Mouse (Mus musculus) ZHBTc4 (cell line): Measurements from ENCODE around the gene Chtf18.
A peak's percentile ranks its signal among the peaks of the same experiment; 100 is the strongest.

Experiments used
- DNase-seq: peaks from one replicate; pipeline ENCODE4 v3.0.0-alpha.2; 2011; ENCODE audit warnings: low read depth, low spot score

The Chtf18 gene

DNA sequence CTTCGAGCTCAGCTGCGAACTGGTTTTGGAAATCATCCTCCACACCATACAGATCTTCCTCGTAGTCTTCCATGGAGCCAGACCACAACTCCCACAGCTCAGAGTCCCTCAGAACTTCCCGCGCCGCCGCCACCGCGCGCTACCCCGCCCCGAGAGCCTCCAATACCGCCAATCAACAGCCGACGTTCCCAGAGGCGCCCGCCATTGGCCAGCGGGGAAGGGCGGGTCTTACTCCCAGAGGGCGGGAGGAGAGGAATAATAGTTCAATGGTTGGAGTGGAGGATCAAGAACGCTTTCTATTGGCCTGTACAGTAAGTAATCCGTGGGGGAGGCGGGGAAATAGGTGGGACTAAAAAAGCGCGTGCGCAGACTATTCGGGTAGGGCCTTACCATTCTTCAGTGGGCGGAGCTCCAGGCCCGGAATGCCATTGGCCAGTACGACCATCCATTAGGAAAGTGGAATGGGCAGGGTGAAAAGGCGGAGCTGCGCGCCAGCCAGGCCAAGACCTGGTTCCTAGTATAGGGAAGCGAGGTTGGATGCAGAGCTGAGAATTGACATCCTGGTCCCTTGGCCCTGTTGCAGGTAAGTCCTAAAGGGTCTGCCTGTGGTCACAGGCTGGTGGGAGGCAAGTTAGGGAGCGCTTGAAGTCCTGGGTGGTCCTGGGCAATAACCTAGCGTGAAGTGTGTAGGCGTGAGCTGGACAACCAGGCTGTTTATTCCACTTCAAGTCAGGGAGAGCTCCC, at the start of gene Chtf18, which contains the start of gene Rpusd1:
TSS of gene Chtf18 (minus strand) at position 155 of the 744 bp plus-strand sequence.
TSS of gene Rpusd1 (plus strand) at position 406 of the 744 bp plus-strand sequence.
- DNase-seq: peak; percentile 100

DNA sequence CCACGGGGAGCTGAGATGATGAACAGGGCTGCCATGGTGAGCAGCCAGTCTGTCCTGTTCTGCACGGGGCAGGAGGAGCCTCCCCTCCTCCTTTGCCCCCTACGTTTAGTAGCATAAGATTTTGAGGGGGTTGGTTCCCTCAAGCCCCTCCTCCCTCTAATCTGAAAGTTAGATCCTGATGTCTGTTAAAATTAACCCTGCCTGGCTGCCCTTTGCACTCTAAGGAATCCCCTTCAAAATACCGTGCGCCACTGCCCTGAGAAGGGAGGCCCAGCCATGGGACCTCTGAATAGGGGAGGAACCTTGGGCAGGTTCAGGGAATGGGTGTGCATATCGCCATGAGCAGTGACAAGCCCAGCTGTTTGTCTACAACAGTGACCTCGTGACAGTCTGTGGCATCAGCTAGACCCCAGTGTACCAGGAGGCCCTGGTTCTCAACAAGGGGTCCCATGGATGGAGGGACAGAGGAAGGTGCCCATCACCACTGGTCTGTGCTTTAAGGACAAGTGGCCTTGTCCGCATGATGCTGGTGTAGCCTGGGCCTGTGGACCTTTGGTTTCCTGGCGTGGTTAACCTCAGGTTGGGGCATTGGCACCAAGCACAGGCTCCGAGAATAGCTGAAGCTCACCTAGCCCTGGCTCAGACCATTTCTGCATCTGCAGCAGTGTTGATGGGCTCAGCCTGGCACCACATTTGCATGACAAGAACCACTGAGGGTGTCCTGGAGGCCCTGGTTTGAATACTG, 48.3 kb upstream of the Chtf18 start:
- no peak for DNase-seq

DNA sequence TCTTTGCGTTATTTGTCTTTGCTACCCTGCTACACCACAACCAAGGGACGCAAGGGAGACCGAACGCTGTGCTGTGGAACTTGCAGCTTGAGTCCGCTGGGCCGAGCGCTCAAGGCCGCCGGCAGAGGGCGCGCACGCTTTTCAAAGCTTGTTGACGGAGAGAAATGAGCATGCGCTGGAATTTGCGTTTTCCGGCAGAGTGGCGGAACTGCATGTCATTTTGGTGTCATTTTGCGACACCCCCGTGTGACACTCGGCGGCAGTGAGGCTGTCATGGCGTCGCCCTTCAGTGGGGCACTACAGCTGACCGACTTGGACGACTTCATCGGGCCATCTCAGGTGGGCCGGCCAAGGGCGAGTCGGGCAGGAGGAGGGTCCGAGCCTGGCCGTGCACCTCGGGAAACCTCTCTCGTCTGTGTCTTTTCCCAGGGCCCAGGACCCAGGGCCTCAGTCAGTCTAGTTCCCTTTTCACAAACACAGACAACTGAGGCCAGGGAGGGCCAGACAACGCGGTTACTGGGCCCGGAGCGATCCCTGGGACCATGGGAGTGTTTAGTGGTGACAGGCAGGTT, 46.4 kb upstream of the Chtf18 start, which contains the start of gene Narfl:
TSS of gene Narfl (plus strand) at position 228 of the 572 bp plus-strand sequence.
- DNase-seq: peak; percentile 99

DNA sequence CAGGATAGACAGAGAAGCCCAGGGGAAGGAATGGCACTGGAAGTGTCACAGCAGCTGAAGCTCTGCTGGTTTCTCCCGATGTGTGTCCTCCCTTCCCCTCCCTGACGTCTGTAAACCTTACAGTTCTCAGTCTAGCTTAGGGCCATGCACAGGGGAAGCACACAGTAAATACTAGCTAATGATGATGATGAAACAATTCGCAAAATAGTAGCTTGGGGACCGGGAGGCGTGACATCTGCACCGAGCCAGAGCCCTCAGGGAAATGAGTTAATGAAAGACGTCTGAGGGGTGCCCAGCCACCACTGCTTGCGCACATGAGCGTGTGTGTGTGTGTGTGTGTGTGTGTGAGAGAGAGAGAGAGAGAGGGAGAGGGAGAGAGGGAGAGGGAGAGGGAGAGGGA, 42.1 kb upstream of the Chtf18 start:
- no peak for DNase-seq

DNA sequence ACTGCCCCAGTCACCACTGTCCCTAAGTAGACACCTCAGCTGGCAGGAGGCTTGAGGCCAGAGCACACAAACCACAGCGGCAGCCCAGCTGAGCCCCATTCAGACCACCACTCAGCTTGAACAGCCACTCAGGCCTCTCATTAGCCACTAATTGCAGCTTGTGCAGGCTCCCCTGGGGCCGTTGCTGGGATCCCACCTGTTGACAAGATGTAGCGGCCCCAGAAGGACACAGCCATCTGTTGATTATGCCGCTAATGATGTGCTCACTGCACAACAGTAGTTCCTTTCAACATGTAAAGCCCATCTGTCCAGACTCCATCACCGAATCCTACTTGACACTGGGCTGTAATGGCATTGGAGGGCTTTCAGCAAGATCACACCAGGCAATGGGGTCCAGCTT, 38.7 kb upstream of the Chtf18 start:
- DNase-seq: no peak

DNA sequence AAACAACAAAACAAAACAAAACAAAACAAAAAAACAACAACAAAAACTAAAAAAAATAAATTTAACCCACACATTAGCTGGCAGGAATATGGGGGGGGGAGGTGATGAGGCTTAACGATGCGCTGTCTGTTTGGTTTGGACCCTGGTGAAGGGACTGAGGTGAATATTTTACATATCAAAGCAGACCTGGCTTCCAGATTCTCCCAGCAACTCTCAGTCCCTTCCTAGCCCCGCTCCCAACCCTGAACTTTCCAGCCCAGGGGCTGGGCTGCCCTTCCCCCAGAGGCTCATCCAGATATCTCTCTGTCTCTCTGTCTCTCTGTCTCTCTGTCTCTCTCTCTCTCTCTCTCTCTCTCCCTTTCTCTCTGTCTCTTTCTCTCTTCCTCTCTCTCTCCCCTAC, 35.4 kb upstream of the Chtf18 start:
- DNase-seq: peak; percentile 54

DNA sequence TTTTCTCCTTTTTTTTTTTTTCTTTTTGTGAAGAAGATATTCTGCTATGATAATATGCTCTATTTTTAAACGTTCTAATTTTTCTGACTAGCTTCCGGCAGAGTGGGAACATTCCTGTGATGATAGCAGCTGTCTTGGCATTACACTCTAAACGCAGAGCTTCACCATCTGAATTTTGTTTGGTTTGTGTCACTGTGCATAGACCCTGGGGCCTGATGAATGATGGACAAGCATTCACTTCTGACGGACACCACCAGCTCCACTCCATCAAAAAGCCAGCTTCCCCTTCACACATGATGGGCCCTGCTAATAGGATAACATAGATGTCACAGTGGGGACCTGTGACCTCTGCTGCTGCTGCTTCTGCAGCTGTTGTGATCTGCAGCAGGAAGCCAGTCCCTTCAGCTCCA, 34.3 kb upstream of the Chtf18 start:
- DNase-seq: no peak

DNA sequence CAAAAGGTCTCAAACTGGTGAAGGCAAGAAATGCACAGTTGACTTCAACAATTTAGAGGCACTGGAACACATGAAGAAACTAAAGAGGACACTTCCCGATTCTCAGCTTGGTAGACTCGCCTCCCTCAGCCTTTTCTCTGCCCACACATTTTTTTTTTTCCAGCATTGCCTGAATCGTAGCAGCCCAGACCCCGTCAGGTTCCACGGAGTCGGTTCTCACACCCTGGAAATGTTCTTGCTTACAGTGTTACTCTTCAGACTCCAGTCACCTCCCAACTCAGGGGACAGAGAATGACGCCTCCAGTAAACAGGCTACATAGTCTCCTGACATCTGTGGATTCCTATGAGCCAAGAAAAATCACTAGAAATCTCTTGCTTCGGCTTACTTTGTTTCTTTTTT, 32.9 kb upstream of the Chtf18 start:
- DNase-seq: no peak

DNA sequence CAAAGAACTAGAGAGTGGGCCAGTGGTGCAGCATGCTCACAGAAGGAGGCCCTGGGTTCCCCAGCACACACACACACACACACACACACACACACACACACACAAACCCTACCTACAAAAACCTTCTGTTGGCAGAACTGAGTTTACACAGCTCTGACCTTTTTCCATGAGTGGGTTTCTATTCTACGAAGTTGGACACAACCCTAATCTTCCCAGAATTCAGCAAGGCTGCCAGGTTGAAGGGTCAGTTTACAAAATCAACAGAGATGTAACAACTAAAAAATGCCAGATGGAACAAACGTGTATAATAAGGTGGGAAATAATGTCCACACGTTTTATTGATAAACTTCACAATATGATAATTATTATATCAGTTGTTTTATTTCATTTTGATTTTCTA, 30.5 kb upstream of the Chtf18 start:
- DNase-seq: no peak

DNA sequence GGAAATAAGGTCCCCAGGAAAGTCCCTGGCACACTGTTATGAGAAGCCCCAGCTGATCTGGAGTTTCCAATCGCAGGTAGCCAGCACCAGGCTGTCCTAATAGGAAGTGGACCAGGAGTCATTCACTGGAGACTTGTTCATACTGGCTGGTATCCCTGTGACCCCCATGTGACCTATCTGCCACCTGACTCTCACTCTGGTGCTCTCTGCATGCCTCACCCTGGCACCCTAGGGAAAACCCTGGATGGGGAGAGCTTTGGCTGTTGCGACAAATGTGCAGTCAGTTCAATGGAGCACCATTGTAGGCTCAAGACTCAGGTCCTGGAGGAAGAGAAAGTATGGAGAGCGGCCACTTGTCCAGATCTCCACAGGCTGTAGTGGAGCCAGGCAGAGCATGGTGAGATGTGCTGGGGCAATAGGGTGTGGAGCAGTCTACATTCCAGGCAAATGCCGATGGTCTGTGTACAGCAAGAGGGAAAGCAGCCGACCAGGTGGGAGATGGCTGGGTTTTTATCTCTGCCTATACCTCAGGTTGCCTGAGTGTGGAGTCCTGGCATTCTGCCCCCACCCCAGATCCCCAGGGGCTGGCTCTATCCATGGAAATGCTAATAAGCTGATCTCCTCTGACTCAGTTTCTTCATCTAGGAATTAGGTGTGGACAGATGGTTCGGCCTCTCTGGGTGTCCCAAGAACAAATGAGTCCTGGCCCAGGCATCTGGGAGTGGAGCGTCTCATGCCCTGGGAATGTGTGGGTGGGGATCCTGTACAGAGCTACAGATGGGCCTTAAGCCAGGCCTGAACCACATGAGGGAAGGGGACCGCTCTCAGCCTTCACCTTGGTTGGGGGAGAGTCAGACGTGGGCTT, 29.4 kb upstream of the Chtf18 start:
- DNase-seq: peak; percentile 93

DNA sequence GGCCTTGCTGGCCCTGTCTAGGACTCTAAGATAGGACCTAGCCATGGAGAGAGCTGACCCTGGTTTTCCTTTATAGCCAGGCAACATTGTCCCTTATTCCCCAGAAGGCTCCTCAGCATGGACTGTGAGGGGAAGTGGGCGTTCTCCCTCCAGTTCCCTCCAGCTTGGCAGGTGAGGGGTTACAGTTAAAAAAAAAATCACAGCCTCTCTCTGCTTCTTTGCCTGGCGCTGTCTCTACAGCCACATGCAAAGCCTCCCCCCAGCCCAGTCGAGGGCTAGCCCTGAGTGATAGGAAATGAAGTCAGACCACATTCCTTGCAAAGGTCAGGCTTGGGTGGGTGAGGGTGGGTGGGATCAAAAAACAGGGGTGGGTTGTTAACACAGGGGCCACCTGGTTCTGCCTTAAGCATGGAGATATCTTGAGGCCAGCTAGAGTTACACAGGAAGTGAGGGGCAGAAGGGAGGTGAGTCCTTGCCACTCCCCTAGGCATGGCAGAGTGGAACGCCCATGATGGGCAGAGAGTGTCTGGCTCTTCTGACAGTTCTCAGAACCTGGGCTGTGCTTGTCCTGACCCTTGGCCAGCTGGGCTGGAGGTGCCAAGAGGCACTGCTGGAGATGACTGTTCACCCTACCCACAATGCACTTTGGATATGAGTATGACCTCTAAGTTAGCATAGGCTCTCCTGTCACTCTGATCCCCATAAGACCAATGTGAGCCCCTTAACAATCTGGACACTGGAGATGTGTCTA, 28.6 kb upstream of the Chtf18 start:
- peak; percentile 70 for DNase-seq

DNA sequence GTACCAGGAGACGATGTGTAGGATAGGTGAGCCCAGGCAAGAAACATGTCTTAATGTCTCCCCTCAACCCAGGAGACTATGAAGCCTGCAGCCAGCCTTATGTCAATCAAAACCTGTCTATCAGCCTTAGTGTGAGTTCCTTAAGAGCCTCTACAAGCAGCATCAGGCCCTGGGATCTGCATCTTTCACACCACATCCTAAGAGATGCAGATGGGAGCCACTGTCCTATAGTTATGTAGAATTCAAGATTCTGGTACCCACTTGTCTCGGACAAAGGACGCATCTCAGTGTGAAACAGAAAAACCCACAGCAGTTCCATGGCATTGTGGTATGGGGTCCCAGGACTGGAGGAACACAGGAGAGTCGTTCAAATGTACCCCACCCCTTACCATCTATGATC, 27.9 kb upstream of the Chtf18 start:
- DNase-seq: peak; percentile 58

DNA sequence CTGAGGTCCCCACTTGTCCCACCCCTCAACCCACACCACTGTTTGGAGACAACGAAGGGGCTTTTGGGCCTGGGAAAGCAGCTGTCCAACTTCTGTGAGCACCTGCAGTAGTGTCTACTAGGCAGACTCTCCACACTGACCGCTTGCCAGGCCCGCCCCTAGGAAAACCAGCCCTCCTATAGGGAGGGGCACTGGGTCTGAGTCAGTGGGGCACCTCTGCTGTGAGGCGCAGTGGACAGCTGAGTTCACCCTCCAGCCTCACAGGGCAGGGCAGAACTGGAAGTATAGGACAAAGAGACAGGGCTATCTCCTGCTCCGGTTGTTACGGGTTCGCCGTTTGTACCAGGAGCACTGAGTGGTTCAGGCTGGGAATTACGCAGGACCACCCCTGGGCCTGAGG, 27.0 kb upstream of the Chtf18 start, which contains the start of gene Msln:
TSS of gene Msln (minus strand) at position 138 of the 400 bp plus-strand sequence.
- no peak for DNase-seq

DNA sequence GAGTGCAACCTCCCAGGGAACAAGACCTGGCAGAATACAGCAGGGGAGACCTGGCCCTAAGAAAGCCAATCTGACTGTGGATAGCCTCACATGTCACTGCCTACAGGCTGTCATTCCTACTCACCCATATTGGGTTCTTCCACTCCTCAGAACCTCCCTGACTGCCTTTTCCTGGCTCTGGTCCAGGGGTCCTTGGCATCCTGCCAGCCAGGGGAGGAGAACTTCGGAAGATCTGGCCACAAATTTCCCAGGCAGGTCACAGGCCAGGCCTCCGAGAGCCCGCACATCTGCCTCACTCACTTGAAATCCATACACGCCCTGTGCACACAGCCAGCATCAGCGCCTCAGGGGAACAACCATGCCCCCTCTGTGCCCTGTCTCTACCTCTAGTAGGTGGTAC, 24.2 kb upstream of the Chtf18 start:
- no peak for DNase-seq

DNA sequence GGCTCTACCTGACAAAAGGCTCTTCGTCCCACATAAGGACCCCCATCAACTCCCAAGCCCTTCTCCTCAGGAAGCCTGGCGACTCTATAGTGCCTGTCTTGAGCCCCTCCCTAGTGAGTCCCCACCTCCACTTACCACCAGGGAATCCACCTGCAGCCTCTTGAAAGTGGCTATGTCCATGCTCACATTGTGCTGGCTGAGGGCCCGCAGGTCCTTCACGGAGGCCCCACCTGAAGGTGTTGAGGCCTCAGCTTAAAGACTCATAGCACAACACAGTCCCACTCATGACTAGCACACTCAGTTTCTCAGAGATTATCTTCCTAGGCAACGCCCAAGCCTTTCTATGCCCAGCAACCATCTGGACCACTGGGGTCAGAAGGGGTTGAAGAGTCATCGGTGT, 22.1 kb upstream of the Chtf18 start:
- DNase-seq: no peak

DNA sequence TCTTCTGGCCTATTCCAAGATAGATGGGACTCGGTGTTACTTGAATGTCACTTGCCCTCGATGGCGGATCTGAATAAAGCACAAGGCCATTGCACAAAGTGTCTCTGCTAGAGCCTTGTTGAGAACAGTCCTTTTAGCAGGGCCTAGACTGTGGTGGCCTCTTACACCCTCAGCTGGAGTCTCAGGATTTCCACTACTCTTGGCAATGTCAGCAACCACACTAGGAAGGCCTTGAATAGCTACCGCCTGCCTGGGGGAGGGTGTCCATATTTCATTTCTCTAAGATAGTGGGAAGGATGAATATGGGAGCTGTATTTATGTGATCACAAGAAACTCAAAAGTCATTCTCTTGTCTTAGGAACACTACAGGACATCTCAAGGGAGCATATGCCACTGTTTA, 21.0 kb upstream of the Chtf18 start:
- DNase-seq: no peak

DNA sequence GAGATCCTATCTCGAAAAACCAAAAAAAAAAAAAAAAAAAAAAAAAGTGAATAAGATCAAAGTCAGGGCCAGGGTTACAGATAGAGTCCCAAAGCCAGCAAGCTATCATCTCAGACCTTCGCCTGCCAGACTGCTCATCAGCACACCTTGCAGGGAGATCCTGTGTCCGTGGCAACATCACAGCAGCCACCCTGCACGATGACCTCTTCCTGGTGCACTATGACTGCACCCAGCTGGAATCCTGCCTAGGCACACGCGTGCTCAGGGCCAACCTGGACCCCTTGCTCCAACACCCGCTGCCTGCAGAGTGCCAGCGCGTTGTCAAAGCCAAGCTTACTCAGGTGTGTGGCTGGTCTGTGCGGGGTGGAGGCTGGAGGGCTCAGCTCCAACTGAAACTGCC, 17.1 kb upstream of the Chtf18 start:
- DNase-seq: no peak

DNA sequence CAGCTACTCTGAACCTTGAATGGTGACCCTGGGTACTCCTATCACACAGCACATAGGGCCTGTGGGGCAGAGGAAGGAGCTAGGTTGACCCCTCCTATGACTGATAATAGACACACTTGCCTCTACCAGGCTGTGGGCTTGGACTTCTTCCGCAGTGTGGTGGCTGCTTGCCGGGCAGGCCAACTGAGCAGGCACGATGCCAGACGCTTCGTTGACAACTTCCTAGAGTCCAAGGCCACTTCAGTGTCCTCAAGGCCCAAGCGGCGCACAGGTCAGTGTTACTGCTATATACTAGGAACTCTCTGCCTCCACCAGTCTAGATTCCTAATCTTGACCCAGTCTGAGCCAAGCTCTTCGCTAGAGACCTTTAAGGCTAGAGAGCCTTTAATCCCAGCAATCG, 16.6 kb upstream of the Chtf18 start:
- no peak for DNase-seq

DNA sequence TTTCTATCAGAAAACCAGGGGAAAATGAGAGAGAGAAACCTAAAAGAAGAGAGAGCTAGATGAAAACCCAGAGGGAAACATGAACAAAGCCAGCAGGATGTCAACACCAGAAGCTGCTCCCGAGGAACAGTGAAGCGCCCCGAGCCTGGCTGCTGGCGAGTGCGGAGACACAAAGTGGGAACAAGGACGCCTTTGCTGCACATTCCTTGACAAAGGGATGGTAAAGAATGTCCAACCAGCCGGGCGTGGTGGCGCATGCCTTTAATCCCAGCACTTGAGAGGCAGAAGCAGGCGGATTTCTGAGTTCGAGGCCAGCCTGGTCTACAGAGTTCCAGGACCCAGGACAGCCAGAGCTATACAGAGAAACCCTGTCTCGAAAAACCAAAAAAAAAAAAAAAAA, 14.3 kb upstream of the Chtf18 start:
- DNase-seq: peak; percentile 72

DNA sequence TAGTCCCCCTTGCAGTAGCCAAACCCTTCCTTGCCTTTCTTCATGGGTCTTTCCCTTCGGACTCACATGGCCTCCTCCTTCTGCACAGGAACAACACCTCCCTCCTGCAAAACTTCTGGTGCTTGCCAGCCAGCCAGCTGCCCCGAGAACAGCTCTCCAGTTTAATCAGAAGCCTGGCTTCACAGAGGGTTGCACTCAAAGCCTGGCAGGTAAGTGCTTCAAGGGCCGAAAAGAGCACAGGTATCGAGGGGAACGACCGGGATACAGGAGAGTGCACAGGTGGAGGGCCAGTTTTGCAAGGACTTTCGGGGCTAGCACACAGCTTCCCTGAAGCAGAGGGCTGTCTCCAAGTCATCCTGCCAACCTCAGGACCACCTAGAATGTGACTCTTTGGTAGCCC, 11.6 kb upstream of the Chtf18 start:
- no peak for DNase-seq

DNA sequence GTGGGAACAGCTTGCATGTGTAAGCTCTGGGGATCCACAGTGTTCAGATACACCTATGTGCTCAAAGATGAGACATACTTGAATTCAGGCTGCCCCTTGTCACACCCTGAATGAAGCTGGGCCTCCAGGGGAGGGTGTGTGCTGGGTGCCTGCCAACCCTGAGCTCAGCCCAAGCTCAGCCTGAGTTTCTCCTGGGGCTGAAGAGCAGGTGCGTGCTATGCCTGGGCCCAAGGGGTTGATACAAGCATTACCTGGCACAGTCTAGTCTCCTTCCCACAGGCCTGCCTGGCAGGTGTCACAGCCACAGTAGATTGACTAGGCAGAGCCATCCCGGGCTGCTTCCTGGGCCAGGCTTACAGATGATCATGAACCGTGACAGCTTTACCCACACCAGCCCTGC, 8.5 kb upstream of the Chtf18 start, which contains the start of gene Mslnl:
TSS of gene Mslnl (plus strand) at position 298 of the 400 bp plus-strand sequence.
- DNase-seq: no peak
